Mouse (Mus musculus) CD8-positive naive resting alpha-beta T cell, adult 2 months (primary cell): Measurements from ENCODE around the gene Fus.

Experiments used
- DNase-seq, 2 experiments: peaks; one replicate each; pipeline ENCODE4 v3.0.0; 2022; ENCODE audit warnings: low read depth in 2 of 2, low spot score in 2 of 2

Fus gene

DNA sequence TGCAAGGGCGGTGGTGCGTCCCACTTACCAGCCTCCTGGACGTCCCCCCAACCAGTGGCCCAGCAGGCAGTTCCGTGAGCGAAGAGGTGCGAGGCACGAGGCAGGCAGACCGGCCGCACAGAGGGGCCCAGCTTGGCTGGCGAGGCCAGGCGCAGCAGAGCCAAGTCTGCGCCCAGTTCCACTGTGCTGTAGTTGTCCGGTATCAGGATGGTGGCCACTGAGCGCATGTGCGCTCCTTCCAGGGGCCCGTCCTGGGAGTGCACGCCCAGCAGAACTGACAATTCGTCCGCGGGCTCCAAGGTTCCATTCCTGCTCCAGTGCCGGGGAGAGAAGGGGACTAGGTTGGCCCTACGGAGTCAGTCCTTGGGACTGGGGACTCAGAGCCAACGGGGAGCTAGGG, 22.6 kb upstream of the Fus start:
- no peak for DNase-seq

GRCm38 (mm10) chr7:127946470-127947023, 20.7 kb upstream of the Fus start, which contains the start of gene Prss36:
TSS of gene Prss36 (minus strand) at chr7:127946725.
- DNase-seq: no peak

- no peak for DNase-seq
These were observed 14.2 kb upstream of the Fus start for GRCm38 (mm10) chr7:127952864-127953581.

DNA sequence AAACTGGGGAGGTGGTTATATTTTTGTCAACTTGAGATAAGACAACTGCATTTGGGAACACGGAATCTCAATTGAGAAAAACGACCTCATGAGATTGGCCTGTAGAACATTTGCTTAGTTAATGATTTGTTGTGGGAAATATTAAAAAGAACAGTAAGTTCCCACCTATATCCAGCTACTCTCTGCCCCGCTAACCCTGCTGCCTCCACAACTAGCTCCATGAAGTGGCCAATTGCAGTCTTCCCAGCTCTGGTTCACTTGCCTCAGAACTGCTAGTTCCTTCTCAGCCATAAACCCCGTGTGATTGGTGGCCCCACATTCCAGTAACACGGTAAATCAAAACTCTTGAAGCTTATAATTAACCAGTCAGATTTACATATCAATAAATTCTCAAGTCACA, 7.9 kb upstream of the Fus start:
- DNase-seq: no peak

DNA sequence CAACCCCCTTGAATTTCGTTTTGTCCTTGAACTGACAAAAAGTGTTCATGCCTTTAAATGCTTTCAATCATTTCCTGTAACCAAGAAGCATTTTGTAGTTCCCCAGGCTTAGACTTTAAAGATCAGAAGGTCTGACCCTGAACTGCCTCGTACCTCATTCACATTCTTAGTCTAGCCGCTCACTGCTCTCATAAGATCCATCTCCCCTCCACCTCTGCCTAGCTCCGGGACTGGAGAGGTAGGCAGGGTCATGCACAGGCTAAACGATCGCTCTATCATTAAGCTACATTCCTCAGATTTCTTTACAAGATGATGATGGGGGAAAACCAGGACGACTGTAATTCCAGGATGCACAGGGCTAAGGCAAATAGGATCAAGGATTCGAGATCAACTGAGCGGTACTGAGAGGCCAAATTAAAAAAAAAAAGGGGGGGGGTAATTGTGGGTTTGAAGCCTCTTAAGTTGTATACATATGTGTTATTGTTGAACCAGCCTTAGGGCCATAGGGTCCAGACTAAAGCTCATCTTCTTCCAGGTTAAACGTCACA, 812 bp upstream of the Fus start:
- DNase-seq: no peak

GRCm38 (mm10) chr7:127967922-127968828, 918 bp downstream of the Fus start:
- peak; percentile 33 to 48 for DNase-seq

DNA sequence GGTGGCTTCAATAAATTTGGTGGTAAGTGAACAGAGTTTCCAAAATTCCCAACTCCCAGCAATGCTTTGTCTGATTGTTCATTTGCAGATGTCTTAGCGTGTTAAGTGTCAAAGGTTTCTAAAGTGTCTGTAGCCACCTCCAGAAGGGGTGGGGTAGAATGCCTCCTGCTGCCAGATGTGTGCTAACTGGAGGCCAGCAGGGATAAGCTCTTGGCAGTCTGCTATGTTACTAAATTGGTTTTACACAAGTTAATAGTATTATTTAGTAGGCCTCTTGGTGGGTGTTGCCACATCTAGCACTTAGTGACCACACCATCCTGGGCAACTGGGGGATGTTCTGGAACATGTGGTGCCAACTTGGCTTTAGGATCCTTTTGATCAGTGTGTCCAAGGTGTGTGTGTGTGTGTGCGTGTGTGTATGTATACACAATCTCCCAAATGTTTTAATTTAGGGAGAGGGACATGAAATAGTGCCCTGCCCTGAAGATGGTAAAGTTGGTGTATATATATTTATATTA, 7.2 kb downstream of the Fus start:
- no peak for DNase-seq

DNA sequence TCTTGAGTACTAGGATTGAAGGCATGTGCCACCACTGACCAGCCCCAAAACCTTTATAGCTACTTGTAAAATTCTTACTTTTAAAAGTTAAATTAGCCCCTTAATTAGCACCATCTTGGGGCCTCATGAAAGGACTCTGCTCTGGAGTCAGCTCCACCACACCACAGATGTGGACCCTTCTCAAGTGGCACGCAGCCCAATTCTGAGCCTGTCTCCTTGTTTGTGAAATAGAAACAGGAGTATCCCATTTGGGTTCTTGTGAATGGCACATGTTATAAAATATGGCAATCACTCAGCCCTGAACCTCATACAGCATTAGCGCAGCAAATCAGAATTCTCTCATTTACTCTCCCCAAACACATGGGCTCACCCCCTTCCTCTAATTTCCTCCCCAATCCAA, 11.6 kb downstream of the Fus start:
- no peak for DNase-seq

DNA sequence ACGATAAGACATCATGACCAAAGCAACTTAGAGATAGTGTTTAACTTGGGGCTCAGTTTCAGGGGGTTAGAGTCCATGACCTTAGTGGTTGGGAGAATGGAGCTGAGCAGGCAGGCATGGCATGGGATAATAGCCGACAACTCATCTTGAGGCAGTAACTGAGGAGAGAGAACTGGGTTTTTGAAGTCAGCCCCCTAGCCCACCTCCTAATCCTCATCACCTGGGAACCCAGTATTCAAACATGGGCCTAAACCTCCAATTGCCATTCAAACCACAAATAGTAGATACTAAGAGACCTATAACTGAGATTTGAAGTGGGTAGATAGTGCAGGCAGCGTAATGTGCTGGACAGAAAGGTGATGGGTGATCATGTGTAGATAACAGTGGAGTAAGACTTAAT, 13.3 kb downstream of the Fus start:
- no peak for DNase-seq

DNA sequence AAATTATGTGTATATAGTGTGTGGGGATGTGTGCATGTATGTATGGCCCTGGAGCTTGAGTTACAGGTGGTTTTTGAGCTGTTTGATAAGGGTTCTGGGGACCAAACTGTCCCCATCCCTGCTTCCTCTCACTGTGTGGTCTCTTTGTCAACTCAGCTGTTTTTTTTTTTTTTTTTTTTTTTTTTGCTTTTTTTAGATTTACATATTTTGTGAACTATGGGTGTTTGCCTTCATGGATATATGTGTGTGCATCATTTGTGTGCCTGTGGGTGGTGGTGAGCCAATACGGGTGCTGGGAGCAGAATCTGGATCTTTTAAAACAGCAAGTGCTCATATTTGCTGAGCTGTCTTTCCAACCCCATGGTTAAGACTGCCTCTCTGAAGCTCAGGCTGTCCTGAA, 21.6 kb downstream of the Fus start:
- DNase-seq: no peak

DNA sequence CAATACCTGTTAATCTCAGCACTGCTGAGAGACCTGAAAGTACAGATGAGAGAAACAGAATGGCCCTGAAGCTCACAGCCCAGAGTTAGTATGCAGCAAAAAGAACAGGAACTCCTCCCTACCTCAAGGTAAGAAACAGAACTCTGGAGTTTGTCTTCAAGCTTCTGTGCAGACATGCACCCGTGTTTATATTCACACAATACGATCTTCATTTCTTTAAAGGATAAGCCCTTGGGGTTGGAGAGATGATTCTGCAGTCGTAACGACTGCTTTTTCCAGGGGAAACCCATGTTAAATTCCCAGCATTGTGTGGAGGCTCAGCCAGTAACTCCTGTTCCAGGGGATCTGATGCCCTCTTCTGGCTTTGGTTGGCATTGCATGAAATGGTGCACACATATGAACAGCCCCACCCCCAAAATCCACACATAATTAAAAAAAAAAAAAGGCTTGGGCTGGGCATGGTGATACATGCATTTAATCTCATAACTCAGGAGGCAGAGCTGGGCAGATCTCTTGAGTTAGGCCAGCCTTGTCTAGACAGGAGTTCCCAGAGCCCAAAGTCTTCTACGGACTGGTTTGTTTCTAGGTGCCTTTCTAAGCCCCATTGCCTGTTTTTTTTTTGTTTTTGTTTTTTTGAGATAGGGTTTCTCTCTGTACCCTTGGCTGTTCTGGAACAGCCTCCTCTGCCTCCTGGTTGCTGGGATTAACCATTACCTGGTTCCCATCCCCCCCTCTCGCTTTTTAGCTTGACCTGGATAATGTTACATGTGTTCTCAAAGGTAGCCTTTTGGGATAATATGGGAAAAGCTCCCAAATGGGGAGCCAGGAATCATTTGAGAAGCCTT, 24.6 kb downstream of the Fus start:
- peak; percentile 63 to 79 for DNase-seq

- DNase-seq: no peak
These were observed 25.5 kb downstream of the Fus start for GRCm38 (mm10) chr7:127992488-127993340.

- DNase-seq: peak; percentile 70 to 72
These were observed 26.2 kb downstream of the Fus start, which contains the start of gene Pycard for GRCm38 (mm10) chr7:127993341-127993977. TSS of gene Pycard (minus strand) at chr7:127993867.

DNA sequence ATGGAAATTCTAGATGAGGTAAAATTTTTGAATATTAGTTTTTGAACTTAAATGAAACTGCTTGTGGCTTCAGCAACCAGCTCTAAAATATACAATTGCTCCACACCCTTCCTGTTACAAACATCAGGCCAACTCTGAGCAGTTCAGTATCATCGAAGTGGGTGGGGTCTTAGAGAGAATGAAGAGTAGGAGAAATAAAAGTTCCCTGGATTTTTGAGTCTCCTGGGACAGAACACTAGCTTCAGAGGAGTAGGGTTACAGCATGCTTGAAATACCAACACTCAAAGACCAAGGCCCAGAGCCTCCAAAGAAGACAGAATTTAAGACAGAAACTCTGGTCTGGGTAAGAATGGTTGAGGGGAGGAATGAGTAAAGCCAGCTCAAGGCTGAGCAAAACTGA, 32.2 kb downstream of the Fus start:
- no peak for DNase-seq

- no peak for DNase-seq
These were observed 33.1 kb downstream of the Fus start for GRCm38 (mm10) chr7:128000068-128000950.

- DNase-seq: no peak
These were observed 35.8 kb downstream of the Fus start for GRCm38 (mm10) chr7:128003098-128003497.

- no peak for DNase-seq
These were observed 36.4 kb downstream of the Fus start, which contains the start of gene Trim72 for GRCm38 (mm10) chr7:128003688-128004087. TSS of gene Trim72 (plus strand) at chr7:128003949.

- no peak for DNase-seq
These were observed 36.9 kb downstream of the Fus start for GRCm38 (mm10) chr7:128004150-128004486.
